Comparison of ENCODE assay signal across 22 mouse cellular contexts in genomic region chr8:77486749-77487148, GRCm38 (mm10). TPM values are rescaled to one million over a fixed set of nuclear protein-coding genes. Genes with fewer than 3 reads are reported as not detected.
DNase-seq lines count a peak whose midpoint lies in the region; ATAC-seq and TF ChIP-seq lines count a peak whose summit lies in the region.
"Had no signal": no experiment of that assay in that cellular context is flagged by ENCODE, and none has a peak within 500 bp of the region (broad histone marks: within the 10 kb centered on the region; RNA-seq: fewer than 3 reads in every experiment).

No protein-coding gene starts in this region.

- intact Hi-C loops in gastrocnemius, adult 2 months (cut with DNase I) = no loop called here

- H3K4me1 ChIP-seq in megakaryocyte, embryonic 14.5 days = peaks cover 97% of the 10 kb centered on the region
- H3K4me1 ChIP-seq: forebrain, embryonic 12.5 days had no signal

- no peaks in the 10 kb centered on the region for H3K27me3 ChIP-seq in megakaryocyte, embryonic 14.5 days (replicated peaks)
- H3K27me3 ChIP-seq: forebrain, embryonic 12.5 days; hindbrain, embryonic 15.5 days; kidney, embryonic 15.5 days; liver, embryonic 15.5 days; neural tube, embryonic 15.5 days had no signal

- no peak overlapping the region for H3K4me3 ChIP-seq in gastrocnemius, adult 2 months
- peak overlapping the region; percentile 15 for H3K4me3 ChIP-seq in megakaryocyte, embryonic 14.5 days (replicated peaks)
- H3K4me3 ChIP-seq: embryonic facial prominence, embryonic 10.5 days; forebrain, embryonic 12.5 days; heart, adult 2 months; hindbrain, embryonic 15.5 days; kidney, embryonic 15.5 days; liver, embryonic 15.5 days; neural tube, embryonic 15.5 days had no signal

- ATAC-seq in megakaryocyte, adult 5-6 weeks (ENCODE audit: poor library complexity, severe bottlenecking) = no peak
- ATAC-seq: intestine, postnatal 0 days; midbrain, embryonic 16.5 days had no signal

- no peak for TF ChIP-seq CTCF in gastrocnemius, adult 2 months (IDR thresholded peaks at IDR 0.05)

- peaks cover 14% of the 10 kb centered on the region for H3K36me3 ChIP-seq in megakaryocyte, embryonic 14.5 days (replicated peaks; ENCODE audit: low read length)
- H3K36me3 ChIP-seq: embryonic facial prominence, embryonic 10.5 days; forebrain, embryonic 12.5 days; hindbrain, embryonic 15.5 days; kidney, embryonic 15.5 days; liver, embryonic 15.5 days; neural tube, embryonic 15.5 days had no signal

- H3K9me3 ChIP-seq in megakaryocyte, embryonic 14.5 days = no peaks in the 10 kb centered on the region
- H3K9me3 ChIP-seq: embryonic facial prominence, embryonic 10.5 days; forebrain, embryonic 12.5 days; hindbrain, embryonic 15.5 days; kidney, embryonic 15.5 days; liver, embryonic 15.5 days; neural tube, embryonic 15.5 days had no signal

- H3K27ac ChIP-seq in gastrocnemius, adult 2 months = peak overlapping the region; percentile 80
- H3K27ac ChIP-seq: embryonic facial prominence, embryonic 10.5 days; forebrain, embryonic 12.5 days; hindbrain, embryonic 15.5 days; liver, embryonic 15.5 days; neural tube, embryonic 15.5 days had no signal

- DNase-seq in gastrocnemius, adult 2 months = no peak
- no peak for DNase-seq in gastrocnemius, postnatal 4 days (ENCODE audit: low spot score in 2 of 2)
- DNase-seq in adrenal gland, adult 8-10 months = peak; percentile 59
- DNase-seq in brain, adult 2 months (ENCODE audit: low read depth, low spot score) = peak; percentile 49
- DNase-seq in layer of hippocampus, postnatal 25 days (ENCODE audit: extremely low spot score in 1 of 2, low spot score in 1 of 2) = no peak
- DNase-seq: gastrocnemius, postnatal 10 days; heart, adult 2 months; heart, postnatal 4 days; kidney, postnatal 4 days; layer of hippocampus, adult 9-11 months; lung, postnatal 14 days; thymus, postnatal 25 days had no signal

RNA-seq across cellular contexts. Expression of gene Arhgap10, which starts 31.0 kb away (rescaled TPM):
- 10 to 100 TPM; 54.4 to 55.9 TPM for total RNA-seq in gastrocnemius, adult 2 months (2021)
- 10 to 100 TPM; 74.6 to 74.9 TPM for total RNA-seq in gastrocnemius, postnatal 4 days (2021)
- 88.6 and 107 TPM in 2 replicates for polyA plus RNA-seq in megakaryocyte, embryonic 14.5 days (2012; ENCODE audit: insufficient read depth, low replicate concordance)
- total RNA-seq in megakaryocyte, adult 5-6 weeks (2015) = 3.9 and 5.2 TPM in 2 replicates
- total RNA-seq in megakaryocyte, adult 5-6 weeks (2017) = 7.7 and 11.7 TPM in 2 replicates
- total RNA-seq in adrenal gland, adult 8-10 months (2022) = 10 to 100 TPM; 14.7 to 37.5 (median 18.3) TPM
- 1 to 10 TPM; 8.0 to 9.3 TPM for total RNA-seq in layer of hippocampus, postnatal 25 days (2021)

Comparison
In these comparisons a context has a peak if more than half of its experiments do, and no peak if none do; other contexts are left out.
1. DNase-seq: peak in adrenal gland, adult 8-10 months (single experiment) and brain, adult 2 months (single experiment); none in gastrocnemius, adult 2 months (single experiment), gastrocnemius, postnatal 4 days (0 of 2) and layer of hippocampus, postnatal 25 days (0 of 2).